Mouse (Mus musculus) A20 (cell line): ENCODE measurements at regions not wholly inside any gene's neighbourhood (a gene's known extent, or its start where the extent isn't known, plus 50 kb on each side); places are given as distances from the start of the nearest gene placed in this dataset.

Experiments used
- DNase-seq: peaks from one replicate; pipeline ENCODE4 v3.0.0-alpha.2; 2011; ENCODE audit warnings: low read depth, low spot score

- peak; percentile 5 for DNase-seq
Measured at GRCm38 (mm10) chr5:78621987-78622854, 1214.4 kb upstream of the Igfbp7 start.

- no peak for DNase-seq
Measured at GRCm38 (mm10) chr5:78608317-78608716, 1200.5 kb upstream of the Igfbp7 start.

- DNase-seq: no peak
Measured at GRCm38 (mm10) chr5:78602599-78602998, 1194.8 kb upstream of the Igfbp7 start.

- DNase-seq: no peak
Measured at GRCm38 (mm10) chr5:78584823-78585222, 1177.0 kb upstream of the Igfbp7 start.

GRCm38 (mm10) chr5:78556946-78557345 is 1149.1 kb upstream of the Igfbp7 start:
- no peak for DNase-seq

GRCm38 (mm10) chr5:78535308-78535707 is 1127.5 kb upstream of the Igfbp7 start:
- no peak for DNase-seq
